Mouse (Mus musculus) heart, postnatal 25 days (tissue): ENCODE data around the gene Tnfsf15. TPM values are rescaled to one million over a fixed set of nuclear protein-coding genes. Genes with fewer than 3 reads are reported as not detected.

Experiments used
- DNase-seq: peaks from one replicate; pipeline ENCODE4 v3.0.0; 2022; ENCODE audit warnings: low spot score
- intact Hi-C: fragments of 180-260 bp; cut with DNase I; formaldehyde crosslinking; loops from one replicate; pipeline ENCODE4 v1.15.1; 2025
- total RNA-seq, 2 experiments: library from RNA; stranded (reverse); gene quantifications; 2 replicates each; pipeline ENCODE4 v1.2.3; 2021

Tnfsf15 gene
- total RNA-seq, 2 experiments from 2014 or later: not detected

DNA sequence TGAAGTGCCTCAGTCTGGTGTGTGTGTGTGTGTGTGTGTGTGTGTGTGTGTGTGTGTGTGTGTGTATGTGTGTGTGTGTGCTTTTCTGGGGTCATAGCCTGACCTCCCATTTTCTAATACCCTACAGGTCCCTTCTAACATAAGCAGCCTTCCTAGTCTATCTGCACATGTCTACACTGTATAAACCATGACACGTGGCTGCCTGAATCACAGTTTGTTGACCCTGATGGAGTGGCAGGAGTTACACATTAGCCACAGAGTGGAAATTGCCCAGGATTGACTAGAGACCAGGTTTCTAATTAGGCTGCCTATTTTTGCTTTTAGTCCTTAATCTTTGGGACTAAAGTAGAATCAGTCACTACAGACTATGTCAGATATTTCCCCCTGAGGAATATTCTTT is 1.3 kb downstream of the Tnfsf15 start:
- no peak for DNase-seq
- intact Hi-C loops: no loop called here

DNA sequence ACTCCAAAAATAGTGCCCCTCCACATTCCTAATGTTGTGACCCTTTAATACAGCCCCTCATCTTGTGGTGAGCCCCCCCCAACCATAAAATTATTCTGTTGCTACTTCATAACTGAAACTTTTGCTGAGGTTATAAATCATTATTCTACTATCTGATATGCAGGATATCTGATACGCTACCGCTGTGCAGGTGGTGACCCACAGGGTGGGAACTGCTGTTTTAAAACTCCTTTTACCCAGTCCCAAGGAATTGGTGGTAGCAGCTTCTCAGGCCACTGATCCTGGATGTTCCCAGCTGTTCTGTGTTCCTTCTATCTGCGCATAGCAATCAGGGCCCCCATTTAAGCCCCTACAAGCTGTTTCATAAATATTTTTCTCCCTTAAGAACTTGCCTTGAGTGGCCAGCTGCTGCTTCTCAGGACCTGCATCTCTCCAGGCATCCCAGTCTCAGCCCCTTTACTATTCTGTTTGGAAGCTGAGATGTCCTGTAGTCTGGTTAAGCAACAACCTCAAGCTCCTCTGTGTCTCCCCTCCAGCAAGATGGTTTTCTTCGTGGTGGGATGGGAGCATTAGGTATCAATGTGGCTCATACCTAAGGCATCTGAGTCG is 2.0 kb downstream of the Tnfsf15 start:
- intact Hi-C loops: no loop called here
- DNase-seq: no peak

DNA sequence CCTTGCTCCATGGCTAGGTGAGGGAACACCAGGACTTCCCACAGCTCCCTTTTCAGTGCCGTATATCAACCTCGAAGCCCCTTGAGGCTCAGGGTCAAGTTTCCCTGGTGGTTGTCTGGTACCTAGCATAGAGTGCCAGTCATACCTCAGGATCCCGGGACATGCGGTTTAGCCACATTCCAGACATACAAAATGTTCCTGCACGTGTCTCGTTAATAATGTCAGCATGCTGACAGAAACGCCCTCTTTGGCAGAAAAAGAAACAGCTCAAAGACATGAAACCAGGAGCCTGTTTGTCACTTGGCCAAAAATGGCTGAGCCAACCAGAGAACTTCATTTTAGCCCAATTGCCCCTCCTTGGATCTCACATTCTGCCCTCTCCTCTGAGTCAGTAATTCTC is 2.8 kb downstream of the Tnfsf15 start:
- intact Hi-C loops: no loop called here
- DNase-seq: no peak

DNA sequence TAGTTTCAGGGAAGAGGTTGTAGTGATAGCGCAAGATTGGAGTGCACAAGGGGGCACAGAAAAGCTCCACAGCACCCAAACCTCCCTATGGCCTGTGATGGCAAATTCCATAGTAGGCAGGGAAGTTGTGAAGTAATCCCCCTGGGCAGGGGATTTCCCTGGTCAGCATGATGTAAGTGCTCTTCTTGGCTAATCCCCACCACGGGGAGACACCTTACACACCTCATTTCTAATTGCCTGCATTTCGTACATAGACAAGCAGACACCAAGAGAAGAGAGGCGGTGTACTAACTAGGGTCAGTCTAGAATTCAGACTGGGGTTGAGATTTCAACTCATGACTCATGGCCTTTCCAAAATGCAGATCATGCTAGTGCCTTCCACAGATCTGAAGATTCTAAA is 4.2 kb downstream of the Tnfsf15 start:
- intact Hi-C loops: no loop called here
- no peak for DNase-seq

DNA sequence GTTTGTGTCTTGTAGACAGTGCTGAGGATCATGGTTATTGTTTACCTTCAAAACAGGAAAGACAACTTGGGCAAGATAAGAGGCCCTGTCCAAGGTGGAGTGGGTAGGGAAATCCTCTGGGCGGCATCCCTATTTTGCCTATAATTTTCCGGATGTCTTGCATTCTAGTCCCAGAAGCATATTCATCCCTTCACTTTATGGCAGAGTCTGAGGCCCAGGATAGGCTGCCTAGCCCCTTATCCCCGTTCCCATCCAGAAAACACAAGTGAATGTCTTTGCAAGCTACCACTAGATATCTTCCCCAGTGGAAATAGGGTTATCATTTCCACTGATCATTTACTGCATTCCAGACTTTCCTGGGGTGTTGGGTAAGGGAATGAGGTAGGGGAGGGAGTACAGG is 4.9 kb downstream of the Tnfsf15 start:
- intact Hi-C loops: no loop called here
- no peak for DNase-seq

DNA sequence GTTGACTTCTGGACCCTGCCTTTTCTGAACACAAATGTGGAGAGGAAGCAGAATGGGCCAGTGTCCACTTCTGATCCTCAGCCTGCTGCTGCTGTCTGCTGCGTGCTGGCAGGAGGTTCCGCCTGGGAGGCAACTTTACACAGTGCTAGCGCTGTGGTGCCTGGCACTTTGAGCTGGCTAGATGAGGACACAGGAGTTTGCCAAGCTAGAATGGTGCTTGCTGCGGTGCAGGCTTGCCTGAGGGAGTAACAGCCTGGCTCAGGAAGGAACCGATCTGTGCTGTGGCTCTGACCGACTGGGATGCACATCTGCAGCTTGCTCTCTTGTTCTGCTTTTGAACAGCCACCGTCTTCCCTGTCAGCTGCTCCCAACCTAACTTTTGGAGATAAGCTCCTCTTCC is 5.4 kb downstream of the Tnfsf15 start:
- intact Hi-C loops: no loop called here
- peak; percentile 2 for DNase-seq

DNA sequence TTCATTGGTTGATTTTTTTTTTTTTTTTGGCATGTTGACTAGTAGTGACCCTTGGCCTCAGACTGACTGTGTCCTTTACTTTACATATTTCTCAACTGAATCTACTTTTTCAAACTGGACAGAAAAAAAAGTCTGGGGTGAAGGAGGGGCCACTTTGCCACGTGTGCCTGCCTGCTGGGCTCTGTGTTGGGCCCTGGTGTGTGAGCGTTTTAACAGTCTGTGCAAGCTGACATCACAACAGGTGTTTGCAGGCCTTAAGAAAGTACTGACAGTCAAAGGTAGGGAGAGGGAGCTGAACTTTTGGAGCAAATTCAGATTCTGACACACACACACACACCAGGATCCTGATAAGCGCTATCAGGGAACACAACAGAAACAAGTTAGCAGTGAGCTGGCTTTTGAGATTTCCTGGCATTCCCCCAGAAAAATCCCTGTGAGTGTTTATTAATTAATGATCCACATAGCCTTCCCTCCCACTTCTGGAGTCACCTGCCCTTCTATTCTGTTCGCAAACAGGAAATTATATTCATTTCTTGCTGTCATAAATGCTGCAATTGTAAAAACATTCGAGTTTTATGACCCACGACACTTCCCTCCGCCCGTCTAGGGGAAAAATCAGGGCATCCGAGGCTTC is 6.4 kb downstream of the Tnfsf15 start:
- no peak for DNase-seq
- intact Hi-C loops: no loop called here

DNA sequence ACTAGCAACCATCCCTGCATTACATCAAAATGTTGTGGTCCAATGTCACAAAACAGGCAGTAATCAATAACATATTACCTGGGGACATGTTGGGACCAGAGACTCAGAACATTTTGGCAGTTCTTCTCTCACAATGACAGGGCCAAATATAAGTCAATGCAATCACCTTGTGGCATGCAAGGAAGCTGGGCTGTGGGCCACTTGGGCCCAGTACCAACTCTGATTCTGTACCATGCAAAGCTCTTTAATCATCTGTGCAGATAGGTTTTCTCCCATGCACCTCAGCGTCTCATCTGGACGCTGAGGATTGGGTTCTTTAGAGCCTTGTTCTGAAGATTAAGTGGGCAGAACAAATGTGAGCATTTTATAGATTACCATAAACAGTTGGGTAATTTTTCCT is 13.6 kb downstream of the Tnfsf15 start:
- intact Hi-C loops: no loop called here
- no peak for DNase-seq

DNA sequence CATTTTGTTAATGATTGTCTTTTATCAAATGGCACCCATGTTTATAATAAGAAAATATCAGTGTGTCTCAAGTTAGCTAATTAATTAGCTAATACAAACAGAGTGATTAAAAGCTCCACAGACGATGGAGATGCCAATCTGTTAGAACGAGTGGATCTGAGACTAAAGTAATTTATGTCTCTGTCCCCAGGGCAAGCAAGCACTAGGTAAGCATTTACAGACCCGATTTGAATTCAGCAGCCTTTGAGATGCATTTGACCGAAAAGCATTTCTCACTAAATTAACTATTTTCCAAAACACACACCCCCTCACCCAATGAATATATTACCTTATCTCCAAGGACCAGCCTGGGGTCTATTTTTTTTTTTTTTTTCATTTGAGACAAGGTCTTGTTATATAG is 18.2 kb downstream of the Tnfsf15 start:
- intact Hi-C loops: no loop called here
- DNase-seq: no peak

DNA sequence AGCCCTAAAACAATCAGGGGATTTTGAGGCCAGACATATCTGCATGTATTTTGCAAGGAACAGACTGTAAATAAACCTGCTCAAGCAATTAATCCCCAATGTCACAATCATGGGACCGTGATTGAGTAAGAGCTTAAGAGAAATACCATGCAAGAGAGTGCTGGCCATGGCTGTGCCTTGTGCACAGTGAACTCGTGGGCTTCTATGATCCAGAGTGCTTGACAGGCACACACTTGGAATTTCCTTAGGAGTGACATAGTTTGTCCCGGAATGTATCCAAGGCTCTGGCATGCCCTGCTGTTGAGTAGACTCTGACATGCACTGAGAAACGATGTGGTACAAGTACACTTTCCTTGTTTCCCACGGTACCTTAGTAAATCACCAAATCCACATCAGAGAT is 18.9 kb downstream of the Tnfsf15 start:
- intact Hi-C loops: no loop called here
- DNase-seq: no peak

DNA sequence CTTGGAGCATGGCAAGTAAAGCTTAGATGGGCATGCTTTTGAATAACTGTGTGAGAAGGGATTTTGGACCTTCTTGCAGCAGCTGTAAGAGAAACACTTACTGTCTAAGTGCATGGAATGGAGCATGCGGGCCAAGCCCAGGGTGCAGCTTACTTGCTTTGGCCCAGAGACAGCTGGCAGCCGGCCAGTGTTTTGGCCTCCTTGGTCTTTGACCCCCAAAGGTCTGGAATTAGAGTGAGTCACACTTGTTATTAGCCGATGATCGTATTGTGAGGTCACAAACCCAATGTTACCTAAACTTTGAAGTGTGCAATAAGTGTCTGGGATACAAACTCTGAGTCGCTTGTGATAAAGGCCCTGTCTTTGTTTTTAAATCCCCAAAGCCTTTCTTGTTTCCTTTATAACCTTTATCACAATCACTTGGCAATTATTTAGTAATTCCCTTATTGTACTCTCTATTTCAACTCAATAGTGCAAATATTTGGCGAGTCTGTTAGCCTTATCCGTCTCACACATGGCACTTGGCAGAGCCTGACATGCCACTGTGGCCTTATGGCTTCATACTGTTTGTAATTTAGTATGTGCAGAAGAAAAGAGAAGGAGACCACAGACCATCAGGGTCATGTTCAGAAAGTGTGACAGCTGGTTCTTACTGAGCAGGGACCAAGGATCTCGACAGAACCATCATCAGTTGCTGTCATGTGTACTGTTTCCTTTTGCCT is 26.8 kb downstream of the Tnfsf15 start:
- peak; percentile 35 for DNase-seq
- intact Hi-C loops: no loop called here

DNA sequence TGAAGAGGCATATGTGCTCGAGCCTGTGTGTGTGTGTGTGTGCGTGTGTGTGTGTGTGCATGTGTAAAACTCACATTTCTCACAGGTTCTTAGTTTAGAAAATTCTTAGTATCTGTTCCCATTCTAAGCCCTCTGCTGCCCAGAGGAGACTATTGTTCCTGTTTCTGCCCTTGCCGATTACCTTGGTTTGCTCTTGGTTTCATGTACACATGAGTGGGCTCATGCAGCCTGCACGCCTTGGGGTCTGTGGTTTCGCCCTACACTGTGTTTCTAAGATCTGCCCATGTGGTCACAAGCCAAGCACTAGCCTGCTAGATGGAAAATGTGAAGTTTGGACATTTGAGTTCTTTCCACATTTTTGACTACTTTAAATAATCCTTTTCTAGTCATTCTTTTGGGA is 33.0 kb downstream of the Tnfsf15 start:
- intact Hi-C loops: no loop called here
- no peak for DNase-seq

DNA sequence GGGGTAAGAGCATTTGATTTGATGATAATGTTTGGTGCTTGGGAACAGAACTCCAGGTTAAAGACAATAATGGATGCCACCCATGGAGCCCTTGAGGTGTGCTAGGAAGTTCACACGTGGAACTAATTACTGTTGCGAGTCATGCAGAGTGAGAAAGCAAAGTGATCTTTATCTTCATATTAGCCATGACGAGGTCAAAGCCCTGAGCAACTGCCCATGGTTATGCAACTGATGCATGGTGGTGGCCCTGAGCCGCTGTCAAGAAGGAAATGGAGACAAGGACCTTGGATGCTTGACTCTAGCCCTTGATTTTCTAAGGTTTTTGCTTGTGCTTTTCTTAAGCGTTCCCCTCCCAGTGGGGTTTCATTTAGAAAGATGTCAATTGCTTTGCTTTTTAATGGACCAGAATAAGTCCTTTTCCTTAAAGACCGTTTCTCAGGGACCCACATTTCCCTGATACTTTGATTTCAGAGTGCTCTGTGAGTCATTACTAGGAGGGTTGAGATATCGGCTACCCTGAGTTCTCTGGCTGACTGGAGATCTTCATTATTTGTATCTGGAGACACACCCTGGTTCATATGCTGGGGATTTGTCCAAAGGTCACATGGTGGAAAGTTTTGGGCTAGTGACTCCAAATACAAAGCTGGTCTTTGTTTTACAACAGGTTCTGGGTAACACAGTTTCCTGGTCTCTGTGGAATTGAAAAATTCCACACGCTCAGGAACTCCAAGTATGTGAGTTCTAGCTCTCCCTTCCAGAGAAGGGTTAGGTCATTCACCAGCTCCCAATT is 34.3 kb downstream of the Tnfsf15 start:
- DNase-seq: no peak
- intact Hi-C loops: no loop called here

DNA sequence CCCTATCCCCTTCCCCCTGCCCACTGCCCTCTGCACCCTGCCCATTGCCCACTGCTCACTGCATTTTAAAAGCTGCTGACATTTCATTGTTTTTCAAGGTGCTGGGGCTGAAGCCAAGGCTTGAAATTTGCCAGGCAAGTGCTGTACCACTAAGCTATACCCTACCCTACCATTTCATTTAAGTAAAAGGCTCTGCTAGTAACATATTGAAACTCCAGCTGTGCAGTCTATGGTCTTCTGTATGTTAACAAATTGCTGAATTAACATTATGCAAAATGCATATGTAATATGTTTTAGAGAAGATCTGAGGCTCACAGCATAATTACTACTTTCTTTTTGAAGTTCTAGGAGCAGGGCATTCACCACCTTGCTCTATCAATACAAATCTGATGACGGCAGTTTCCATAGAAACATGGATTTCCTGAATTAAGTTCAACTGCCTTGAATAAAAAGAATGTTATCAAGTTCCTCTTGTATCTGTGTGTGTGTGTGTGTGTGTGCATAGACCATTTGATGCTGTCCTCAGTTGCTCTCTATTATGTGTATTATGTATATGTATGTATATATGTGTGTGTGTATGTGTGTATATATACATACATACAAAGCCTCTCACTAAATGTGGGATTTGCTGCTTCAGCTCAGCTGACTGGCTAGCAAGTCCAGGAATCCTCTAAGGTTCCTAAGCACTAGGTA is 38.5 kb downstream of the Tnfsf15 start:
- no peak for DNase-seq
- intact Hi-C loops: no loop called here

DNA sequence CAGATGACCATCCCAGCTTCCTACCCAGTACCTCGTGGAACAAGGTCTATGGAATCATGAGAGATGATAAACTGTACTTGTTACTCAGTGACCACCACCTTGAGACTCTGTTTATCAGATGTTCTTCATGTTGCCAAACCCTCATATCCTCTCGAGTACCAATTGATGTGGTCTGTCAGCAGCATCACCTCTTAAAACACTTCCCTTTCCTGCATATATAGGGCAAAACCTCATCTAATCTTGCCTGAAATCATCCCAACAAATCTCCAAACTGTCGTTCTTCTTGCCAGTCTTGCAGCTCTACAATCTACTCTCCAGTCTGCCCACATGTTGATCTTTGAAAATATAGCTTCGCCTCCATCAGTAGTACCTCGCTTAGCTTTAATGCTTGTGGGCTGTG is 40.7 kb downstream of the Tnfsf15 start:
- intact Hi-C loops: no loop called here
- no peak for DNase-seq

DNA sequence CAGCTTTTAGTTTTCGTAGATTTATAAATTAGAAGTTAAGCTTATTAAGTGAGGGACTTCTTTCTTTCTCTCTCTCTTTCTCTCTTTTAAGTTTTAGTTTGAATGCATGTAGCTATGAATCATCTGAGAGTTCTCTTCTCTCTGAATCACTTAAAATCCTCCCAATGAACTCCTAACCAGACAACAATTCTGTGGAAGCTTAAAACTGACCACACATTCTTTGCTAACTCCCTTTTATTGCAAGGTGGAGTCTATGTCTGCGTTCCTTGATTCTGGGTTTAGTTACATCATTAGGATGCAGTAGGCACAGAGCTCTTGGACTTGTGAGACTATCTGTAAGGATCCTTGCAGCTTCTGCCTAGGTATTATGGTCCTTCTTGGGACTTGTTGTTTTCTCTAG is 41.2 kb downstream of the Tnfsf15 start:
- intact Hi-C loops: no loop called here
- no peak for DNase-seq

DNA sequence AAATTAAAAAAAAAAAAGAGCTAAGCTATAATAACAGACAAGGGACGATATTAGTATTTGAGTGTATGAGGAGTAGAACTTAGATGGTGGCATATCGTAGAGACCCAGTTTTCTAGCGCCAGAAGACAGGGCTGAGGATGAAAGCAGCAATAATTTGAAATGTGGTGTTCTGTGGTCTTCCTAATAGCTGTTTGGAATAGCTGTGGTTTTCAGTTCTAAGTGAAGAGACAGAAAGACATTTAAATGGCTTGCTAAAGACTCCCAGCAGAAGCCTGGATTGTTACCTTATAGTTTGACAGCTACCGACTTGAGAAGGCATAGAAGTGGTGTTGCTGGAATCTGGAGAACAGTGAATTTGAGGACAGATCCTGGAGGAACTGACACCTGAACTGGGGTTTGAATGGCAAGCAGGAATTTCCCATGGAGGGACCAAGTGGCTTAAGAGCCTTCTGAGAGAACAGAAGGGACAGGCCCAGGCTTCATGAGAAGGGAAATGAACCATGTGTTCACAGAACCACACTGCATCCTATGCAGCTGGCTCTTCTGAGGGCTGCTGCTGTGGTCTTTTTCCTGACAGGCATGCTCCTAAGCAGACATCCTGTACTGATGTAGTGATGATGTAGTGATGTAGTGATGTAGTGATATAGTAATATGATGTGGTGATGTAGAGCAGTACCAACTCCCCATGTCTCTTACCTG is 42.8 kb downstream of the Tnfsf15 start:
- intact Hi-C loops: no loop called here
- DNase-seq: no peak

DNA sequence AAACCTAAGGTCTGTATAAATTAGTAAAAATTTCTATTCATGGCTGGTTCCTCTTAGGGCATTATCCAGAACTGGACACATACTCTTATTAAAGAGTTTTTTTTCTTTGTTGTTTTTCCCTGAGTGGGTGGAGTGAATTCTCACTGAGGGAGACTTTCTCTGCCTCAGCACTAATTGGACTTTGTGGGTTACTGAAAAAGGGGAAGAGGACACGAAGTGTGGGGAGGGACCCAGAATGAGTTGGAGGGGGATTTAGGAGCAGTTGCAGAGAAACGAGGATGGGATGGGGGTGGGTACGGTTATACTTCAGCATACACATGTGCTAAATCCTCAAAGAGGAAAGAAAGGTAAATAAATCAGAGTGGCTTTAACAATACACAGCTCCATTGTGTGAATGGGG is 45.2 kb downstream of the Tnfsf15 start:
- no peak for DNase-seq
- intact Hi-C loops: no loop called here

DNA sequence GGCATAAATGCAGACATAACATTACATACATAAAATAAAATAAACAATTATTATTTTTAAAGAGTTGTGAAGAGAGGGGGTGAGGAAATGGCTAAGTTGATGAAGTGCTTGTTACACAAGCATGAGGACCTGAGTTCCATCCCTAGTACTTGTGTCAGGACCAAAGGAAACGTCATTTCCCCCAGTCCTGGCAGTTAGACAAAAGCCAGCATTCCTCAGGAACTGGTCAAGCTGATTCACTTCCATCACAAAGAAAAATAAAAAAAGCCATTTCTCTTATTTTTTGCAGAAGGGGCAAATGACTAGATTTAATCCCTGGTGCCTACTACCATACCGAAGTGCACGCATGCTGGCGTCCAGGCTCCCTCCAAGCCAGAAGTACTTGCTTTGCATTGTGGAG is 48.0 kb downstream of the Tnfsf15 start:
- no peak for DNase-seq
- intact Hi-C loops: no loop called here

DNA sequence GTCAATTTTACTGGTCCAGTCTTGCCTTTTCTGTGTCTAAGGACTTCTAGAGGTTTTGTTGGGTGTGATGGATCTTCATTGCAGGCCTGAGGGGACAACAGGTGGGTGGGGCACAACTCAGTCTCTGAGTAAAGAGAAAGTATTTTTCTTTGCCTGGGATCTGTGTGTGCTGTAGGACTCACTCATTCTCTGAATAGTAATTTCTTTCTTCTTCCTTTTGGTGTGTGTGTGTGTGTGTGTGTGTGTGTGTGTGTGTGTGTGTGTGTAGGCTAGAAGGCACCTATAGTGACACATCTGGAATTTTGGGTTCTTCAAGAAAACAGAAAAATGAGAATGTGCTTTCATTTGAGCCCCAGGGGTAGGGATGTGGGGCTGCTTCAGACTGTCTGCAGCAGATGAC is 52.6 kb downstream of the Tnfsf15 start:
- no peak for DNase-seq
- intact Hi-C loops: no loop called here
